Mouse (Mus musculus) liver, adult 2 months (tissue): ENCODE data around the gene Tagap.

Source experiments
- CTCF ChIP-seq: fragments of 200-500 bp; IDR thresholded peaks from 2 replicates; pipeline ENCODE4 v1.5.1; 2011; ENCODE audit warnings: low read depth, low read length, control low read depth
- POLR2A ChIP-seq: fragments of 200-500 bp; IDR thresholded peaks from 2 replicates; pipeline ENCODE4 v1.6.1; 2011; ENCODE audit warnings: low read length, control low read depth; ENCODE audit not compliant: insufficient read depth; ENCODE audit errors: extremely low read depth

DNA sequence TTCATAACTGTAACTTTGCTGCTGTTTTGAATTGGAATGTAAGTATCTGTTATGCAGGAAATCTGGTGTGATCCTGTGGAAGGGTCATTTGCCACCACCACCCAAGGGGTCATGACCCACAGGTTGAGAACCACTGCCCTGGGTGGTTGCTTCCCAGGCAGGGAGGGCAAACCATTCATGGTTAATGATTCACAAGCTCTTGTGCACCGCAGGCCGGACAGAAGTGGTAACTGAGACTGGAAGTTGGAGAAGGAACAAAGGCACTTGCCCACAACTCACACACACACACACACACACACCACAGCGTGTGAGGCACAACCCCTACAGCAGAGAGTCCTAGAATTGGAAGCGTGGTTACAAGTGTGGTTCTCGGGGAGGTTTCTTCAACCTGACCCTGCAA is 3.2 kb upstream of the Tagap start:
- TF ChIP-seq CTCF (no peak), POLR2A (no peak)
